Mouse (Mus musculus) frontal cortex, postnatal 25 days (tissue): ENCODE results near the gene Prmt6.

ENCODE experiments used
- DNase-seq, 2 experiments: peaks; one replicate each; pipeline ENCODE4 v3.0.0; 2022; ENCODE audit warnings: low spot score in 2 of 2

The Prmt6 gene

GRCm38 (mm10) chr3:110250839-110251700, at the start of gene Prmt6:
Gene Prmt6, minus strand, starts transcription at chr3:110250998.
- peak; percentile 86 to 88 for DNase-seq

GRCm38 (mm10) chr3:110290485-110291045, 39.8 kb upstream of the Prmt6 start:
- no peak for DNase-seq

GRCm38 (mm10) chr3:110282651-110283050, 31.9 kb upstream of the Prmt6 start:
- DNase-seq: no peak

GRCm38 (mm10) chr3:110267790-110268189, 17.0 kb upstream of the Prmt6 start:
- DNase-seq: no peak

GRCm38 (mm10) chr3:110253105-110253504, 2.3 kb upstream of the Prmt6 start:
- DNase-seq: no peak

GRCm38 (mm10) chr3:110249891-110250838, 633 bp downstream of the Prmt6 start:
- DNase-seq: peak; percentile 61 to 63

- DNase-seq: no peak
Observed at GRCm38 (mm10) chr3:110236819-110237463, 13.9 kb downstream of the Prmt6 start.
